Mouse (Mus musculus) adrenal gland, adult 2 months (tissue): ENCODE data around the gene Mettl26. TPM values are rescaled to one million over a fixed set of nuclear protein-coding genes. Genes with fewer than 3 reads are reported as not detected.

Experiments used
- DNase-seq: peaks from one replicate; pipeline ENCODE4 v3.0.0; 2021
- polyA plus RNA-seq: library from polyadenylated mRNA; depleted of rRNA; stranded (reverse); fragments of >200 nt; gene quantifications from 2 replicates; pipeline ENCODE4 v1.2.3, GENCODE M21; 2012
- total RNA-seq, 2 experiments: library from RNA; stranded (reverse); gene quantifications; 2 replicates each; pipeline ENCODE4 v1.2.3; 2021

Mettl26 gene
- total and polyA plus RNA-seq, 3 experiments, result 90.9 to 350 (median 141) TPM

GRCm38 (mm10) chr17:25868601-25869191 lies 6.2 kb upstream of the Mettl26 start, which contains the start of gene Mcrip2:
Gene Mcrip2, minus strand, starts transcription at chr17:25868764.
- peak; percentile 95 for DNase-seq

- no peak for DNase-seq
Observed at GRCm38 (mm10) chr17:25869498-25869897, 5.4 kb upstream of the Mettl26 start.

- no peak for DNase-seq
Observed at GRCm38 (mm10) chr17:25869954-25870353, 4.9 kb upstream of the Mettl26 start.

GRCm38 (mm10) chr17:25871566-25871965 lies 3.3 kb upstream of the Mettl26 start:
- peak; percentile 91 for DNase-seq

GRCm38 (mm10) chr17:25872676-25873075 lies 2.2 kb upstream of the Mettl26 start:
- no peak for DNase-seq

GRCm38 (mm10) chr17:25873405-25874147 lies 1.3 kb upstream of the Mettl26 start:
- no peak for DNase-seq

GRCm38 (mm10) chr17:25874148-25874720 lies 640 bp upstream of the Mettl26 start:
- DNase-seq, result peak; percentile 76

- peak; percentile 94 for DNase-seq
Observed at GRCm38 (mm10) chr17:25875171-25876136, 580 bp downstream of the Mettl26 start.

- DNase-seq, result peak; percentile 43
Observed at GRCm38 (mm10) chr17:25876347-25876915, 1.6 kb downstream of the Mettl26 start.

GRCm38 (mm10) chr17:25877025-25877424 lies 2.2 kb downstream of the Mettl26 start:
- DNase-seq, result no peak

GRCm38 (mm10) chr17:25877741-25878610 lies 3.1 kb downstream of the Mettl26 start:
- DNase-seq, result peak; percentile 30

GRCm38 (mm10) chr17:25878611-25879180 lies 3.8 kb downstream of the Mettl26 start:
- peak; percentile 16 for DNase-seq

- peak; percentile 74 for DNase-seq
Observed at GRCm38 (mm10) chr17:25879261-25879660, 4.4 kb downstream of the Mettl26 start.

GRCm38 (mm10) chr17:25879750-25880149 lies 4.9 kb downstream of the Mettl26 start:
- DNase-seq, result peak; percentile 14

- DNase-seq, result no peak
Observed at GRCm38 (mm10) chr17:25880196-25880910, 5.5 kb downstream of the Mettl26 start, which contains the start of gene Wfikkn1. Gene Wfikkn1, minus strand, starts transcription at chr17:25880858.

GRCm38 (mm10) chr17:25880913-25881641 lies 6.2 kb downstream of the Mettl26 start:
- DNase-seq, result peak; percentile 38

GRCm38 (mm10) chr17:25881691-25882090 lies 6.8 kb downstream of the Mettl26 start:
- DNase-seq, result no peak

- DNase-seq, result peak; percentile 36
Observed at GRCm38 (mm10) chr17:25882306-25882705, 7.4 kb downstream of the Mettl26 start.

GRCm38 (mm10) chr17:25883268-25883667 lies 8.4 kb downstream of the Mettl26 start:
- no peak for DNase-seq
